Mouse (Mus musculus) limb, embryonic 13.5 days (tissue): ENCODE data around the gene D8Ertd738e. TPM values are rescaled to one million over a fixed set of nuclear protein-coding genes. Genes with fewer than 3 reads are reported as not detected.
A peak's percentile ranks its signal among the peaks of the same experiment; 100 is the strongest.

Source experiments
- ATAC-seq: fragments of 200-750 bp; cut with Nextera tagmentation; 2 replicates; pipeline ENCODE4 v1.8.0; 2017; ENCODE audit warnings: low read depth, moderate number of reproducible peaks, moderate TSS enrichment; ENCODE audit not compliant: low FRiP score
- H3K27ac ChIP-seq: fragments of 300-500 bp; sonication (generic); 2 replicates; pipeline ENCODE4 v1.5.1; 2015; ENCODE audit warnings: inconsistent platforms, mild to moderate bottlenecking, moderate library complexity
- H3K27me3 ChIP-seq: fragments of 300-500 bp; sonication (generic); 2 replicates; pipeline ENCODE4 v1.6.1; 2015; ENCODE audit warnings: mild to moderate bottlenecking, inconsistent platforms
- H3K36me3 ChIP-seq: fragments of 300-500 bp; sonication (generic); 2 replicates; pipeline ENCODE4 v1.6.1; 2015; ENCODE audit warnings: inconsistent platforms, mild to moderate bottlenecking, moderate library complexity
- H3K4me1 ChIP-seq: fragments of 300-500 bp; sonication (generic); 2 replicates; pipeline ENCODE4 v1.6.1; 2015; ENCODE audit warnings: inconsistent platforms
- H3K4me2 ChIP-seq: fragments of 300-500 bp; sonication (generic); replicated peaks from 2 replicates; pipeline ENCODE4 v1.6.1; 2015; ENCODE audit warnings: inconsistent platforms, mild to moderate bottlenecking, moderate library complexity
- H3K4me3 ChIP-seq: fragments of 300-500 bp; sonication (generic); 2 replicates; pipeline ENCODE4 v1.5.1; 2015; ENCODE audit warnings: moderate library complexity, mild to moderate bottlenecking, inconsistent platforms
- H3K9ac ChIP-seq: fragments of 300-500 bp; sonication (generic); 2 replicates; pipeline ENCODE4 v1.6.1; 2015; ENCODE audit warnings: mild to moderate bottlenecking, inconsistent platforms
- H3K9me3 ChIP-seq: fragments of 300-500 bp; sonication (generic); 2 replicates; pipeline ENCODE4 v1.6.1; 2016; ENCODE audit warnings: inconsistent platforms
- WGBS: fragments of 180-500 bp; shearing (Covaris S2); methylation state at CpG from one replicate; pipeline ENCODE4 v1.1.7; 2015; 5-methylcytosine and 5-hydroxymethylcytosine counted together
- polyA plus RNA-seq: library from polyadenylated mRNA; unstranded; fragments of >200 nt; fragmentation: Nextera tagmentation; extraction: Ambion mirVana; gene quantifications from 2 replicates; pipeline ENCODE4 v1.2.1, GENCODE M21; 2015

D8Ertd738e gene
- polyA plus RNA-seq, 1 experiment from 2014 or later, result 325 TPM

DNA sequence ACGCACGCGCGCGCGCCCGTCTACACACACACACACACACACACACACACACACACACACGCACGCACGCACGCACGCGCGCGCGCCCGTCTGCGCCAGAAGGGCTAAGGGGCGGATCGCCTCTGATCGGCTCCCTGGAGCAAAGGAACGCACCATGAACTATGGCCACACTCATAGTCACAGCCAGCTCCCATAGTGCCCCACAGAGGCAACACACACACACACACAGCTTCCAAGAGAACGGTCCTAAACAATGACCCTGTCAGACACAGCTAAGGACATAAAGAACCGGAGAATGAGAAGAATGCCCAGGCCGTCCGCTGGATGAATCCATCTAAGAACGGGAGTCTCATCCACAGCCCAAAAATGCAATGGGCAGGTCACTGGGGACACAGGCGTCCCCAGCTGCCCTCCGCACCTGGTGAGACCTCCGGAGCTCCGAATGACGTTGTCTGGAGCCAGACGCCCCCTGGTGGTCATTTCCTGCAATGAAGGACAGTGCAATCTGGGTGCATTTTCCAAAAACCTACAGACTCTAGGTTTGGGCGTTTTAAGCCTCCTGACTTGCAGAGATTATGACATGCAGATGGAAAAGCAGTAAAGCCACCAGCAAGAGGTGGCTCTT, 39.2 kb downstream of the D8Ertd738e start:
- no peak overlapping the region for H3K4me2 ChIP-seq
- 56% methylated on average over 27 of the region's 34 CpGs for WGBS
- 0 out of 2 replicates have a peak, but pooled peaks have one; percentile 25 for ATAC-seq
- no peaks in the 10 kb centered on the region for H3K9me3 ChIP-seq
- H3K4me3 ChIP-seq, result no peak overlapping the region
- H3K9ac ChIP-seq, result no peak overlapping the region
- peaks cover 26% of the 10 kb centered on the region for H3K4me1 ChIP-seq
- peaks cover 84% of the 10 kb centered on the region for H3K36me3 ChIP-seq
- no peaks in the 10 kb centered on the region for H3K27me3 ChIP-seq
- no peak overlapping the region for H3K27ac ChIP-seq

DNA sequence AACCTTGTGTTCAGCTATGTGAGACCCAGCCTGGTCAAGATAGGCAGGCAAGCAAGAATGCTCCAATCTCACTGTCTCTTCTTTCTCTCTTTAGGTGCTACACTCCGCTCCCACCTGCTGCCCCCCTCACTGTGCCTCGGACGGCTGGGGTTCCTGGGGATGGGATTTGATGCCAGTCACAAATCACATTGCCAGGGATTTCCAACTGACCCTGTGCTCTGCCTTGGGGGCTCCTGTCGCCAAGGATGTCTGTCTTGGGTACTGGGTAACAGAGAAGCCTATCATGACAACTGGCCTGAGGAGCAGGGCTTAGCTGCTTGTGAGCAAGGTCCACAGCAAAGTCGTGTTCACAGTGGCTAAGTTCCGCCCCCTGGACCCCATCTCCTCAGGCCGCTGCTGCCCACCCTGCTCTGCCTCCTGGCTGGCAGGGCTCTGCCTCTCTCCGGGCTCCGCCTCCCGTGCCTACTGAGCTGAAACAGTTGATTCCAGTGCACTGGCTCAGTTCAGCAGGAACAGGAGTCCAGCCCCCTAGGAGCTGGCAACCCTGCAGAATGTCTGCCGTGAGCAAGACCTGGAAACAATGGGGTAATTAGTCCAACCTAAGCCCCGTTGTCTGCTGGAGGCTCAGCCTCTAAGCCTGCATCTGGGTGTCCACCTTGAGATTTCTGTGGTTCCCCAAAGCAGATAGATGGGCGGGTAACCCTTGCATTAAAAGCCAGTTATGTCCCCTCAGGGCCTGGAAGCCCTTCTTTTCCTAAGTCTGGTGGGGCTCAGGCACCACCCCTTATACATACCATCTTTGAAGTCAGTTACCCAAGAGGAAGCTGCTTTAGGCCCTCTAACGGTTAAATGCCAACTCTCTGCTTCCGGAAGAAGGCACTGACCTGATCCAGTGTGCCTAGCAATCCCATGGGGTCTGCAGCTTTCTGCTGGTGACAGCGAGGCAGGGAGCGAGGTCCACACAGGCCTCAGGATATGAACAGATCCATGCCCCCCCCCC, 40.8 kb downstream of the D8Ertd738e start:
- Histone ChIP-seq H3K4me2 (no peak overlapping the region), H3K9ac (0 out of 2 replicates have a peak overlapping the region, but pooled peaks have one; percentile 39), H3K27ac (peak overlapping the region; percentile 72; the same call in 1 of the 2 replicates), H3K36me3 (peaks cover 76% of the 10 kb centered on the region), H3K27me3 (no peaks in the 10 kb centered on the region), H3K4me1 (peaks cover 34% of the 10 kb centered on the region), H3K9me3 (no peaks in the 10 kb centered on the region), H3K4me3 (no peak overlapping the region)
- WGBS, result 59% methylated on average over 17 of the region's 17 CpGs
- no peak for ATAC-seq

DNA sequence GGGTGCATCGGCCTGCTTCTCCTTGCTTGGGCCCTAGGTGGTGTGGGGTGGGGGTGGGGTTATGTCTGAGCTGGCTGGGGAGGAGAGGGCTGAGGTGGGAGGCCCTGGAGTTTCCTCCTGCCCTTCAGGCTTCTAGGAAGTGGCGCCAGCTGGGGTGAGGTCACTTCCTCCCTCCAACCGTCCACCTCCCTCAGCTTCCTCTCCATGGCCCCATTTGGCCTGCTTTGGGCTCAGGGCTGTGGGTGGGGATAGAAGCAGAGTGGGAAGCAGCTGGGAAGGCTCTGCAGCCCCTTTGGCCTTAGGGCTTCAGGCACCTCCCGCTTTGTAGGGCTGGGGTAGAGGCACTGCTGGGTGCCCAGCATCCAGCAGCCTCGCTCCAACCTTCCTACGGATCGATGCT, 41.7 kb downstream of the D8Ertd738e start:
- H3K4me3 ChIP-seq, result no peak overlapping the region
- H3K27me3 ChIP-seq, result no peaks in the 10 kb centered on the region
- H3K9ac ChIP-seq, result peak overlapping the region; percentile 39; the same call in 1 of the 2 replicates
- no peak for ATAC-seq
- H3K27ac ChIP-seq, result peak overlapping the region; percentile 72
- no peak overlapping the region for H3K4me2 ChIP-seq
- WGBS, result 53% methylated on average over 7 of the region's 7 CpGs
- H3K4me1 ChIP-seq, result peaks cover 42% of the 10 kb centered on the region
- peaks cover 67% of the 10 kb centered on the region for H3K36me3 ChIP-seq
- H3K9me3 ChIP-seq, result no peaks in the 10 kb centered on the region

DNA sequence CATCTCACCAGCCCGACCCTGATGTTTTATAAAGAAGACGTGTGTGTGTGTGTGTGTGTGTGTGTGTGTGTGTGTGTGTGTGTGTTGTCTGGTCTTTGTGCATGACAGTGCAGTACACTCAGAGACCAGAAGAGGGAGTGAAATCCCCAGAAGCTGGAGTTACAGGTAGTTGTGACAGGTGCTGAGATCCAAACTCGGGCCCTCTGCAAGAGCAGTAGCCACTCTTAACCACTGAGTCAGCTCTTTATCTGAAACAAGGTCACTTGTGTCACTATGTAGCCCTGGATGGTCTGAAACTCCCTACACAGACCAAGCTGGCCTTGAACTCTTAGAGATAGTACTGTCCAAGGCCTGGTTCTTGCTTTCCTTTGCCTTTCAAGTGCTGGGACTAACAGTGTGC, 42.9 kb downstream of the D8Ertd738e start:
- H3K36me3 ChIP-seq, result peaks cover 56% of the 10 kb centered on the region
- 94% methylated on average over 3 of the region's 3 CpGs for WGBS
- H3K4me3 ChIP-seq, result no peak overlapping the region
- no peak for ATAC-seq
- H3K4me1 ChIP-seq, result peaks cover 53% of the 10 kb centered on the region
- no peak overlapping the region for H3K9ac ChIP-seq
- H3K4me2 ChIP-seq, result no peak overlapping the region
- H3K9me3 ChIP-seq, result no peaks in the 10 kb centered on the region
- no peak overlapping the region for H3K27ac ChIP-seq
- H3K27me3 ChIP-seq, result no peaks in the 10 kb centered on the region

DNA sequence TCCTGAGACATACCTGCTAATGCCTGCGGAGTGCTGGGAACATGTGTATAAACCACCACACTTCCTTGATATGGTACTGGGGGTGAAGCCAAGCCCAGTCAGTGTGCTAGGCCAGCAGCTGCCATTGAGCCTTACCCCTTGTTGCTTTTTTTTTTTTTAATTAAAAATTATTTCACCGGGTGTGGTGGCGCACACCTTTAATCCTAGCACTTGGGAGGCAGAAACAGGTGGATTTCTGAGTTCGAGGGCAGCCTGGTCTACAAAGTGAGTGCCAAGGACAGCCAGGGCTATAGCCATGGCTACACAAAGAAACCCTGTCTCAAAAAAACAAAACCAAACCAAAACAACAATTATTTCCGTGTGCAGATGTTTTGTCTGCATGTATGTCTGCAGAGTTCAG, 44.4 kb downstream of the D8Ertd738e start:
- no peak overlapping the region for H3K4me2 ChIP-seq
- no peak overlapping the region for H3K27ac ChIP-seq
- peaks cover 62% of the 10 kb centered on the region for H3K4me1 ChIP-seq
- no peak overlapping the region for H3K4me3 ChIP-seq
- H3K9me3 ChIP-seq, result no peaks in the 10 kb centered on the region
- no peak for ATAC-seq
- H3K9ac ChIP-seq, result no peak overlapping the region
- H3K36me3 ChIP-seq, result peaks cover 45% of the 10 kb centered on the region
- 92% methylated on average over 5 of the region's 5 CpGs for WGBS
- H3K27me3 ChIP-seq, result no peaks in the 10 kb centered on the region

DNA sequence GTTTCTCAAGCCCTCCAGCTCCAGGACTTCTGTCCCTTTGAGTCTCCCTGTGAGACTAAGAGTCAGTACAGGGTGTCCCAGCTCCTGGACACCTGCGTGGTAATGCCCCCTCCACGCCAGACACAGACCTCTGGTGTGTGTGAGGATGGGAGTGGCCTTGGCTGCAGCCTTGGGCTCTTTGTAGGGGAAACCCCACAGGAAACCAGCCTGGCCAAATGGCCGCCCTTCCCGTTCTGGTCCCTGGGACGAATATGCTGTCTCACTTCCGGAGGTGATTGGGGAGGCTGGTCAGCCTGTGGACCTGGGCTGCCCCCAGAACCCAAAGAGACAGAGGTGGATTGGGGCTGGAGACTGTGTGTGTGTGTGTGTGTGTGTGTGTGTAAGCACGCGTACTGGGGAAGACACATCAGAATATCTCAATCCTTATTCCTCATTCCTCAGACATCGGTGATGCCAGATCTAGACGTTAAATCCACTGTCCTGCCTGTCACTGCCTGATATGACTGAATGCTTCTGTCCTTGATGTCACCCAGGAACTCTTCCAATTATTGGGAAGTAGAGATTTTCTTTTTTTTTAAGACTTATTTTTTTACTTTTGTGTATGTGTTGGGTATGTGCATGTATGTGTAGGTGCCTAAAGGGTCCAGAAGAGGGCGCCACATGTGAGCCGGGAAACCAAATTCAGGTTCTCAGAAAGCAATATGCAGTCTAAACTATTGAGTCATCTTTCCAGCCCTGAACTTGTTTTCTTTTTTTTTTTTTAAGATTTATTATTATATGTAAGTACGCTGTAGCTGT, 45.3 kb downstream of the D8Ertd738e start:
- WGBS, result 49% methylated on average over 13 of the region's 13 CpGs
- H3K4me2 ChIP-seq, result peak overlapping the region; percentile 97
- H3K9me3 ChIP-seq, result no peaks in the 10 kb centered on the region
- peak overlapping the region; percentile 82 for H3K4me3 ChIP-seq
- H3K36me3 ChIP-seq, result peaks cover 36% of the 10 kb centered on the region
- H3K9ac ChIP-seq, result peak overlapping the region; percentile 80
- peak; percentile 3; the same call in 1 of the 2 replicates for ATAC-seq
- H3K27me3 ChIP-seq, result no peaks in the 10 kb centered on the region
- H3K4me1 ChIP-seq, result peaks cover 71% of the 10 kb centered on the region
- H3K27ac ChIP-seq, result peak overlapping the region; percentile 99

DNA sequence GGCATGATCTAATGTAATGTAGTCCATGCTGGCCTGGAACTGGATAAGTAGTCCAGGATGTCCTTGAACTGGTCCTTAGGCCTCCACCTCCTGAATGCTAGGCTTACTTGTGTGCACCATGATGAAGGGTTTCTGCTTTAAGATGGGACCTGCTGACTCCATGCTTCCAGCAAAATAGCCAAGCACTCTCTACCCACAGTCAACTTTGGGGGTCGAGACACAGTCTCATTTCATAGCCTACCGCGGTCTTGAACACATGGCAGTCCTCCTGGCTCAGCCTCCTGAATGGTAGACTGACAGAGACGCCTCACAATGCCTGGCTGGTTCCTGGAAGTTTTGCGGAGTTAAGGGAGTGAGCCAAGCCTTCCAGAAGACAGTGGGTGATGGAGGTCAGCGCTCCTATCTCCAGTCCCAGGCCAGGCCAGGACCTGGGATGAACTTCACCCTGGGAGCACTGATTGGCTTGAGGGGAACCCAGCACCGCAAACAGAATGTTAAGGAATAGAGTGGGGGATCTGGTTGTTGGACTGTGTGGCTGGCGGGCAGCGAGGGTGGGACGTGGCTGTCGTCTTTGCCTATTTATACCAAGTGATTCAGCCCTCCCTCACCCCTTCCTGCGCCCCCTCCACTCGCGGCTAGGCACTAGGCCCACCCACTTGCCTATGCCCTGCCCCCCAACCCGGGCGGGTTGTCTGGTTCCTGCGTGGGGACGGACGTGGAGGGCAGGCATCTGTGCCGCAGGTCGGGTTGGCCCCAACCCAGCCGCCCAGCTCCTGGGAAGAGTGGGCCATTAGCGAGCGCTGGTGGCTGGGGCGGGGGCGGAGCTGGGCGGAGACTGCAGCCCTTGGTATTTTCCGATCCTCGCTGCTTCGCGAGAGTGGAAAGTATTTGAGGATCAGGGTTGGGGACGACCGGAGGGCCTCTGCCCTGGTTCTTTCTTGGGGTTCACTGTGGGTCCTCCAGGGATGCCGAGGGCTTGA, 46.3 kb downstream of the D8Ertd738e start:
- peak overlapping the region; percentile 80 for H3K9ac ChIP-seq
- H3K27ac ChIP-seq, result peak overlapping the region; percentile 99
- no peaks in the 10 kb centered on the region for H3K27me3 ChIP-seq
- peak overlapping the region; percentile 82 for H3K4me3 ChIP-seq
- peak overlapping the region; percentile 97 for H3K4me2 ChIP-seq
- H3K4me1 ChIP-seq, result peaks cover 71% of the 10 kb centered on the region
- H3K36me3 ChIP-seq, result peaks cover 26% of the 10 kb centered on the region
- H3K9me3 ChIP-seq, result no peaks in the 10 kb centered on the region
- peak; percentile 62 for ATAC-seq
- 7% methylated on average over 34 of the region's 34 CpGs for WGBS

DNA sequence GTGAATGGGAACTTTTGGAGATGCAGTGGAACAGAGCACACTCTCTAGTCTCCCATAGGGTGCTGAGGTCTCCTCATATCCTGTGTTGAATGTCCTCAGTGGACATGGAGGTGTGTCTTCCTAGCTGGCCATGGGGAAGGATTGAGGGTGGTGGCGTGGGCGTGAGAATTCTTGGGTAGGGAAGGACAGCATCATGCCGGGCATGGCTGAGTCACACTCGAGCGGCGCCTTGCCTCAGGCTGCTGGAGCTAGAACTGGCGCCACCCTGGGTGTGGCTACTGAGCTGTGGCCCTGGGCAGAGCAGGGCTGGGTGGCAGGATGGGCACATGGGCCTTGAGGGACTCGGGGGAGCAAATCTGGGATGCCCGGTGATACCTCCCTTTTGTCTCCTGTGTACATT, 47.1 kb downstream of the D8Ertd738e start:
- peaks cover 69% of the 10 kb centered on the region for H3K4me1 ChIP-seq
- no peaks in the 10 kb centered on the region for H3K27me3 ChIP-seq
- H3K4me3 ChIP-seq, result peak overlapping the region; percentile 82
- peak overlapping the region; percentile 97 for H3K4me2 ChIP-seq
- peaks cover 22% of the 10 kb centered on the region for H3K36me3 ChIP-seq
- peak overlapping the region; percentile 99 for H3K27ac ChIP-seq
- H3K9ac ChIP-seq, result peak overlapping the region; percentile 80
- ATAC-seq, result no peak
- H3K9me3 ChIP-seq, result no peaks in the 10 kb centered on the region
- WGBS, result 70% methylated on average over 9 of the region's 9 CpGs

DNA sequence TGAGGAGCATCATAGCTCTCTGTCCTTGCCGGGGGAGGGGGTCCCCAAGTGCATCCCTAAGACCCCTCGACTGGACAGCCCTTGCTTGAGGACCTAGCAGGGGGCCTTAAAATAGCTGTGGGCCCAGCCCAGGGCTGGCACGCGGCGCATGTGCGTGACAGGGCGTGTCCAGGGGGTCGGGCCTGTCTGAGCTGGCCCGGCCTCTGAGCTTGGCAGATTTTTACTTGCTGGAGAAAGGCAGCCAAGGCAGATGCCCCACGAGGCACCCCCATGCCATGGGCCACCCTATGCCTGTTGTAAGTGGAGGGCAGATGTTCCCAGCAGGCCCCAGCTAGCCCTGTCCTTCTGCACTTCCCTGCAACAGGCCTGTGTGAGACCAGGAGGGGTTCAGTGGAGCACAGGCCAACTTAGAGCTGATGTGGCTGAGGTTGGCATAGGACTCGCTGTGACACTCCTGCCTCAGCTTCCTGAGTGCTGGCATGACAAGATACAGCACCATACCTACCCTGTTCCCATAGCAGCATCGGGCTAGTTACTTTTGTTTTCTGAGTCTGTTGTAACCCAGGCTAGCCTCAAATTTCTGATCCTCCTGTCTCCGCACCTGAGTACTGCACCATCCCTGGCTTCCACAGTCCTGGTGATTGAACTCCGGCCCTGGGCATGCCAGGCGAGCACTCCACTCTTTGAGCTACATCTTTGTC, 47.8 kb downstream of the D8Ertd738e start:
- Histone ChIP-seq H3K27ac (peak overlapping the region; percentile 99), H3K9ac (peak overlapping the region; percentile 94), H3K36me3 (peaks cover 19% of the 10 kb centered on the region), H3K27me3 (no peaks in the 10 kb centered on the region), H3K4me3 (peak overlapping the region; percentile 82), H3K9me3 (no peaks in the 10 kb centered on the region), H3K4me2 (peak overlapping the region; percentile 97), H3K4me1 (peaks cover 63% of the 10 kb centered on the region)
- no peak for ATAC-seq
- WGBS, result 49% methylated on average over 15 of the region's 15 CpGs

DNA sequence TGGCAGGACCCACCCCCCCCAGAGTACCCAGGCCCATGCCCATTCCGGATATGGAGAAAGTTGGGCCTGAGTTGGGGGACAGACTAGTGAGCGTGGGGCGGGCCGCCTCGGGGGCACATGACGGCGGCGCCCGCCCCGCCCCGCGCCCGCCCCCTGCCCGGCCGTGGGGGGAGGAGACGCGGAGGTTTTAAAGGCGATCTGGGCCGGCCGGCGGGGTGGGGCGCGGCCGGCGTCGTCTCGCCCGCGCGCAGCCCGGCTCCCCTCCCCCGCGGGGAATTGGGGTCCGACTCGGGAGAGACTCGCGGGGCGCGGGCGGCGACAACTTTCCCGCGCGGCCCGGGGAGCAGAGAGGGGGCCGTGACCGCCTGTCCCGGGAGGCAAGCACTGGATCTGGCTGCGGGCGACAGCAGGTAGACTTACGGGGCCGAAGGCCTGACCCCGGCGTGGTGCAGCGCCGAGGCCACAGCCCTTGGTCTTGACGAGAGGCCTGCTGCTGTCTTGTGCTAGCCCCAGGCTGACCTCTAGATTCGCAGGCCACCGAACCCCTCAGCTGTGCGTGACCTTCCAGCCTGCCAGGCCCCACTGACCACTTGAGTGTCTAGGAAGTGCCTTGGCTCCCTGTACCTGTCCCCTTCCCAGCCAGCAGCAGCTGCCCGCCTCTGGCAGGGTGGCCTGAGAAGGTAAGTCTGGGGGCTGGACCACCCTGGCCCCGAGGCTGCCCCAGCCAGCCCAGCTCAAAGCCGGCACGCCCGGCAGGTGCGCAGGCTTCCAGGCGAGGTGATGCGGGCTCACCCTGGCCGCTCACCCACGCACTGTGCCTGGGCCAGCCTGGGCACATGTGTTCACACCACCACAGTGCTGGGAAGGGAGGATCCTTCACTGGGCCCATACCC, 48.6 kb downstream of the D8Ertd738e start:
- Histone ChIP-seq H3K9me3 (no peaks in the 10 kb centered on the region), H3K36me3 (peaks cover 13% of the 10 kb centered on the region), H3K4me2 (peak overlapping the region; percentile 97), H3K4me1 (peaks cover 63% of the 10 kb centered on the region), H3K27ac (peak overlapping the region; percentile 99), H3K27me3 (no peaks in the 10 kb centered on the region), H3K4me3 (peak overlapping the region; percentile 82), H3K9ac (peak overlapping the region; percentile 94)
- WGBS, result 4% methylated on average over 42 of the region's 70 CpGs
- peak; percentile 12 for ATAC-seq
